Mouse (Mus musculus) spleen, adult 2 months (tissue): ENCODE measurements around the gene Ell. TPM values are rescaled to one million over a fixed set of nuclear protein-coding genes. Genes with fewer than 3 reads are reported as not detected.

Source experiments
- DNase-seq, 2 experiments: peaks; one replicate each; pipeline versions ENCODE4 v3.0.0 to v3.0.0-alpha.2; 2012 to 2021; ENCODE audit warnings: low spot score in 2 of 2, low read depth in 1 of 2
- H3K27ac ChIP-seq: fragments of 200-500 bp; 2 replicates; pipeline ENCODE4 v1.5.1; 2012; ENCODE audit warnings: low read length, inconsistent platforms; ENCODE audit not compliant: insufficient read depth
- H3K27me3 ChIP-seq: fragments of 200-500 bp; 2 replicates; pipeline ENCODE4 v1.6.1; 2012; ENCODE audit warnings: mild to moderate bottlenecking, moderate library complexity, low read length, inconsistent platforms; ENCODE audit not compliant: control insufficient read depth, insufficient read depth
- H3K36me3 ChIP-seq: fragments of 200-500 bp; 2 replicates; pipeline ENCODE4 v1.6.1; 2012; ENCODE audit warnings: mild to moderate bottlenecking, low read length, inconsistent platforms; ENCODE audit not compliant: control insufficient read depth, insufficient read depth
- H3K4me1 ChIP-seq: fragments of 200-500 bp; 2 replicates; pipeline ENCODE4 v1.6.1; 2011; ENCODE audit warnings: inconsistent platforms; ENCODE audit not compliant: control insufficient read depth, insufficient read depth, insufficient read length
- H3K4me3 ChIP-seq: fragments of 200-500 bp; 2 replicates; pipeline ENCODE4 v1.5.1; 2011; ENCODE audit warnings: mild to moderate bottlenecking, inconsistent platforms; ENCODE audit not compliant: insufficient read depth, insufficient read length; ENCODE audit errors: extremely low read depth
- CTCF ChIP-seq: fragments of 200-500 bp; IDR thresholded peaks from 2 replicates; pipeline ENCODE4 v1.5.1; 2011; ENCODE audit warnings: mild to moderate bottlenecking, inconsistent platforms; ENCODE audit not compliant: insufficient read depth, insufficient read length, insufficient replicate concordance; ENCODE audit errors: extremely low read depth
- POLR2A ChIP-seq: fragments of 200-500 bp; IDR thresholded peaks from 2 replicates; pipeline ENCODE4 v1.6.1; 2011; ENCODE audit warnings: low read depth, low read length, inconsistent platforms
- WGBS: fragments of 180-500 bp; shearing (Covaris S2); methylation state at CpG from one replicate; pipeline ENCODE4 v1.1.7; 2018; 5-methylcytosine and 5-hydroxymethylcytosine counted together
- polyA plus RNA-seq: library from polyadenylated mRNA; depleted of rRNA; stranded (reverse); fragments of >200 nt; gene quantifications from 2 replicates; pipeline ENCODE4 v1.2.3, GENCODE M21; 2012

The Ell gene
- polyA plus RNA-seq, 1 experiment = 21.3 TPM

DNA sequence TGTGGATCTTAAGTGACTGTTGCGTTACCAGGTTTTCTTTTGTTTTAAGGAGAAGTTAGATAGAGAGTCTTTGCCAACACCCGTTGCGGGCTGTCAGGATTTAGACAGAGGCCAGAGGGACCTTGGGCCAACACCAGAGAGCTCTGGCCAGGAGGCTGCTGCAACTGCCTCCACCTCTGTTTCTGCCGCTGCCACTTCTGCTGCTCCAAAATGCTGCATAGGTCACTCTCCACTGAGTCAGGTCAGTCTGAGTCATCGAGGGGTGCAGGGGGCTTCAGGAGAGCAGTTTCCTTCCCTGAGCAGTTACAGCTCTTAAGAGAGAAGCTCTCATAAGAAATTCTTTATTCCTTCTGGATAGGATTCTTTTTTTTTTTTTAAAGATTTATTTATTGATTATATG lies 87.8 kb downstream of the Ell start:
- Histone ChIP-seq H3K27ac (no peak overlapping the region), H3K36me3 (no peaks in the 10 kb centered on the region), H3K4me1 (peaks cover 7% of the 10 kb centered on the region), H3K27me3 (no peaks in the 10 kb centered on the region), H3K4me3 (no peak overlapping the region)
- WGBS = 83% methylated on average over 5 of the region's 5 CpGs
- no peak for DNase-seq
- TF ChIP-seq POLR2A (no peak), CTCF (no peak)

- Histone ChIP-seq H3K27ac (no peak overlapping the region), H3K4me1 (peaks cover 7% of the 10 kb centered on the region), H3K27me3 (no peaks in the 10 kb centered on the region), H3K36me3 (no peaks in the 10 kb centered on the region), H3K4me3 (no peak overlapping the region)
- TF ChIP-seq POLR2A = no peak
- TF ChIP-seq CTCF = no peak
- 65% methylated on average over 7 of the region's 7 CpGs for WGBS
- no peak for DNase-seq
These were observed 89.8 kb downstream of the Ell start for GRCm38 (mm10) chr8:70628986-70629490.

DNA sequence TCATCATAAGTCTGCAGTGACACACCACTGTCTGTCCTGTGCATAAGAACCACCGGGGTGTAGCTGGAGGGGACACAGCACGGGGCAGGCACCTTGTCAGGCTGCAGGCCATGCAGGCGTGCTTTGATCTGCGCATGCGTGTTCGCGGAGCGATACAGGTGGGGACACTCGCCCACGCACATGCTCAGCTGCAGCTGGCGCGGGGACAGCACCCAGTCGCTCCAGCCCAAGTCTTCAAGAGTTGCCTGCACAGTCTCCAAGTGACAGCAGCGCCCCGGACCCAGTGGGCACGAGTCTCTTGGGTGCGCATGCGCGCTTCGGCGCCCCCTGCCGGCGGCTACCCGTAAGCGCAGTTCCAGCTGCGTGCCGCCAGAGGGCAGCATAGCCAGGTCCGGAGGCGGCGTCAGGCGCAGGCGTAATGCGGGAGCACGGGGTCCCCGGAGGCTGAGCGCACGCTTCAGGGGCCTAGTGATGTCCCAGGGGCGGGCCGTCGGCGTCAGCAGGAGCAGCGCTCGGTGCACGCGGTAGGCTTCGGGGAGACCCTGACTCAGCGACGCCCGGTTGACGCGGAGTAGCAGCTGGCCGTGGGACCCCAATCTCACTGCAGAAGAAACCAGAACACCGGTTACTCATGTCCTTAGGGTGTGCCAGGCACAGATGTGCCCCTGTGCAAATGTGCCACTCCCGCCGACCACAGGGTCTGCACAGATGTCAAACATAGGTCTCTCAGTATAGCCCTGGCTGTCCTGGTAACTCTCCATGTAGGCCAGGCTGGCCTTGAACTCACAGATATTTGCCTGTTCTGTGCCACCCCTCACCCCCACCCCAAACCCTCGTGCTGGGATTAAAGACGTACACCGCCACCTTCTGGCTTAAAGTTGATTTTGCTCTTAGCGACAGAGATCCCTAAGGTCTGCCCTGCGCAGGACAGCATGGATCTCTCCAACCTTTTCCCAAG lies 90.6 kb downstream of the Ell start:
- WGBS = under 1% methylated on average over 60 of the region's 60 CpGs
- Histone ChIP-seq H3K27ac (peak overlapping the region; percentile 37; the same call in 1 of the 2 replicates), H3K4me3 (peak overlapping the region; percentile 50), H3K4me1 (peaks cover 16% of the 10 kb centered on the region), H3K27me3 (no peaks in the 10 kb centered on the region), H3K36me3 (no peaks in the 10 kb centered on the region)
- DNase-seq = peak; percentile 87 to 88
- TF ChIP-seq CTCF (peak; percentile 100), POLR2A (no peak; the same call in 1 of the 2 replicates)

GRCm38 (mm10) chr8:70630532-70631381 lies 91.5 kb downstream of the Ell start:
- H3K27me3 ChIP-seq = no peaks in the 10 kb centered on the region
- peak overlapping the region; percentile 4; the same call in 1 of the 2 replicates for H3K27ac ChIP-seq
- no peaks in the 10 kb centered on the region for H3K36me3 ChIP-seq
- TF ChIP-seq POLR2A = no peak
- no peak for TF ChIP-seq CTCF
- no peak overlapping the region for H3K4me3 ChIP-seq
- 23% methylated on average over 22 of the region's 22 CpGs for WGBS
- H3K4me1 ChIP-seq = peaks cover 24% of the 10 kb centered on the region
- DNase-seq = no peak

DNA sequence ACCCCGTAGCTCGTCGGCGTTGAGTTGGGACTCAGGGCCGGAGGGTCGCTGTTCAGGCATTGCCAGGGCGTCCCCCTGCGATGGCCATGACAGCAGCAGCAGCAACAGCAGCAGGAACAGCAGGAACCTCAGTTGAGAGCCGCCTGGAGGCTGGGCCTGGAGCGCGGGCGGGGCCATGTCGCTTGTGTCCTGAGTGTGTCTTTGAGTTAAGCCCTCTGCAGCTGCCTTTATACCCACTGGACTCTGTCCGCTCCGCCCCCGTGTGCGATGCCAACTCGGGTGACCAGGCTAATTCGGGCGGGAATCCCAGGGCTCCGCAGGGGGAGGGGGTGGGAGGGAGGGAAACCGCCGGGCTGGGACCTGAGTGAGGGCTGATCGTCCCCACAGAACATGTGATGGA lies 92.2 kb downstream of the Ell start:
- WGBS = 18% methylated on average over 24 of the region's 24 CpGs
- Histone ChIP-seq H3K27ac (peak overlapping the region; percentile 4; the same call in 1 of the 2 replicates), H3K4me3 (no peak overlapping the region), H3K27me3 (no peaks in the 10 kb centered on the region), H3K4me1 (peaks cover 29% of the 10 kb centered on the region), H3K36me3 (no peaks in the 10 kb centered on the region)
- TF ChIP-seq POLR2A (no peak), CTCF (no peak)
- no peak for DNase-seq

- H3K27ac ChIP-seq = peak within 1 kb of the TSS; percentile 4; the same call in 1 of the 2 replicates
- H3K4me1 ChIP-seq = peaks cover 36% of the 10 kb centered on the region
- no peaks in the 10 kb centered on the region for H3K27me3 ChIP-seq
- H3K36me3 ChIP-seq = no peaks in the 10 kb centered on the region
- no peak for TF ChIP-seq CTCF
- no peak for TF ChIP-seq POLR2A
- 94% methylated on average over 6 of the region's 6 CpGs for WGBS
- no peak within 1 kb of the TSS for H3K4me3 ChIP-seq
- no peak for DNase-seq
These were observed 93.2 kb downstream of the Ell start, which contains the start of gene Gdf15 for GRCm38 (mm10) chr8:70632346-70632892. Gene Gdf15, minus strand, starts transcription at chr8:70632456.
